Mouse (Mus musculus): ENCODE results near the gene B3galnt2.
"Not testable (repeated sequence)": the region's sequence is repeated elsewhere in the genome, so short reads cannot be mapped to it uniquely, and the experiment has no call there.

The B3galnt2 gene

GRCm38 (mm10) chr13:14011454-14011995 lies 57.3 kb downstream of the B3galnt2 start:
- no peak for DNase-seq

- DNase-seq = no peak
Measured at GRCm38 (mm10) chr13:14014001-14014400, 59.7 kb downstream of the B3galnt2 start.

DNA sequence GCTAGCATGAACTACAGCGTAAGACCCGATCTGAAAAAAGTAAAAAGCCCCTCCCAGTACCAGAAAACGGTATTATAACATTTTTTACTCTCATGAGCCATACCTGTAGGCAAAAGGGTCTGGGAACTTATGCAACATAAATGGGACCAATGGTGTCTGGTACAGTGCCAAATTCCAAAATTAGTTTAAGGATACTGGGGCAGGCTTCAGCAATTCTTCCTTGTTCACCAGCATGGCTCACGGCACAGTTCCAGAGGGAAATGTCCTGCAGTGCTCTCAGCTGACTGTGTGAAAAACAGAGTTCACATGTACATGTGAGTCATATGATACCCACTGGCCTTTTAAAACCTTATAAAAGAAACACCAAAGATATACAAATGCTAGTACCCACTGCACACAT lies 60.3 kb downstream of the B3galnt2 start:
- DNase-seq = no peak

DNA sequence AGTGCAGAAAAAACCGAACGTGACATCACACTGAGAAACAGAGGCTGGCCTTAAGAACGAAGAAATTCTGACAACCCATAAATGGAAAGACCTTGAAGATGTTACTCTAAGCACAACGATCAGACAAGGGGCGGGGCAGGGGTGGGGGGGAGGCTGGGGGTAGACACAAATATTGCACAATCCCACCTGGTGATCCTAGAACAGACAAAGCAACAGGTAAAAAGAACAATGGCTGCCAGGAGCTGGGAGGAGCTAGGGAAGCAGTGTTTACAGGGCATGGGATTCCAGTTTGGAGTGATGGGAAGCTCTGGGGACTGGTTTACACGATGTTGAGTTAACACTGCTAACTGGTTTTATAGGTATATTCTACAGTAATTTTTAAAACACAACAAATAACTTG lies 61.3 kb downstream of the B3galnt2 start:
- no peak for DNase-seq

DNA sequence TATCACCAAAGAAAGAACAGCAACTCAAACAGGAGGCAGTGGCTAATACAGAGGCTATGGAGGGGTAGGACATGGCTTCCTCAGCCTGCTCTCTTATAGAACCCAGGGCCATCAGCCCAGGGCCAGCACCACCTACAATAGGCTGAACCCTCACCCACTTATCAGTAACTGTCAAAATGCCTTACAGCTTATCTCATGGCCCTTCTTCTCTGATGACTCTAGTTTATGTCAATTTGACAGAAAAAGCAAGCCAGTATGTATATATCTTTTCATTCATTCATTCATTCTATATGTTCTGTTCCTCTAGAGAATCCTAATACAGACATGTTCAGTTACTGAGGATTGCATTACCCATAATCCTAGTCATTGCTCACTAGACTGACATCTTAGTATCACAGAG lies 64.0 kb downstream of the B3galnt2 start:
- DNase-seq = no peak

DNA sequence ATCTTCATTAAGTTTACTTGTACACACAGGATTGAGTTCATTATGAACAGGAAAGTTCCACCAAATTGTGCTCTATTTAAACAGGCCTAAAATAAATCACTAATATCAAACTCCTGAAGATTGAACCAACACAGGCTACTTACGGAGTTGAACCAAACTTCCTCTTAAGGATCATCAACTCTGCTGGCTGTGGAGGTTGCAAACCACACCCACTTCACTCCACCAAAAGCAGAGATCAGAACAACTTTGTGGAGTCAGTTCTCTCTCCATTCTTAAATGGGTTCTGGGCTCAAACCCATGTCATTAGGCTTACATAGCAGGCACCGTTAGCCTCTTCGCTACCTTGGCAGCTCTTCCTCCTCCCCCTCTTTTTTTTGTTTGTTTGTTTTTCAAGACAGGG lies 64.6 kb downstream of the B3galnt2 start:
- no peak for DNase-seq

GRCm38 (mm10) chr13:14021417-14021816 lies 67.1 kb downstream of the B3galnt2 start:
- not testable (repeated sequence) for DNase-seq

GRCm38 (mm10) chr13:14025554-14025953 lies 71.3 kb downstream of the B3galnt2 start:
- no peak for DNase-seq

- no peak for DNase-seq
Measured at GRCm38 (mm10) chr13:14026154-14026820, 72.0 kb downstream of the B3galnt2 start.

- no peak for DNase-seq
Measured at GRCm38 (mm10) chr13:14033309-14034072, 79.2 kb downstream of the B3galnt2 start.

- DNase-seq = no peak
Measured at GRCm38 (mm10) chr13:14034073-14034348, 79.7 kb downstream of the B3galnt2 start.

- not testable (repeated sequence) for DNase-seq
Measured at GRCm38 (mm10) chr13:14035352-14035751, 81.1 kb downstream of the B3galnt2 start.

DNA sequence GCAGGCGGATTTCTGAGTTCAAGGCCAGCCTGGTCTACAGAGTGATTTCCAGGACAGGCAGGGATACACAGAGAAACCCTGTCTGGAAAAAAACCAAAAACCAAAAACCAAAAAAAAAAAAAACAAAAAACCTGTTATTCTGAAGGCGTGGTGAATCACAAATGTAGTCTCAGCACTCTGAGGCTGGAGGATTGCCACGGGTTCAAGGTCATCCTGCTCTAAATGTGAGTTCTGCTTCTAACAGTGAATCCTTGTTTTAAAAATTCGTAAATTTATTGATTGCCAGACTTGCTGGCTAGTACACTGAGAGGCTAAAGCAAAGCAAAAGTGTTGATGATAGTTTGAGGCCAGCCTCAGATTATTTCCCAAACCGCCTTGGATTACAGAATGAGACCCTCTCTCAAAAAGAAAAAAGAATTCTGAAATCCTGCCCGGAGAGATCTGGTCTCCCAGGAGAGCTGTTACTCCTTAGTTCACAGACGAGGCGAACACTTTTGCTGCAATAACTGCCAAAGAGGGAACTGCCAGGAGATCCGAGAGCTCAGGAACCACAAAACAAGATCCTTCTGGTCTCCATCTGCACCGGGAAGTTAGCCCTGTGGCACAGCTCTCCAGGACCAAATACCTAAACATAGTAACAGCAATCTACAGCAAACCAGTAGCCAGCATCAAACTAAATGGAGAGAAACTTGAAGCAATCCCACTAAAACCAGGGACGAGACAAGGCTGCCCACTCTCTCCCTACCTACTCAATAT lies 81.8 kb downstream of the B3galnt2 start:
- no peak for DNase-seq

DNA sequence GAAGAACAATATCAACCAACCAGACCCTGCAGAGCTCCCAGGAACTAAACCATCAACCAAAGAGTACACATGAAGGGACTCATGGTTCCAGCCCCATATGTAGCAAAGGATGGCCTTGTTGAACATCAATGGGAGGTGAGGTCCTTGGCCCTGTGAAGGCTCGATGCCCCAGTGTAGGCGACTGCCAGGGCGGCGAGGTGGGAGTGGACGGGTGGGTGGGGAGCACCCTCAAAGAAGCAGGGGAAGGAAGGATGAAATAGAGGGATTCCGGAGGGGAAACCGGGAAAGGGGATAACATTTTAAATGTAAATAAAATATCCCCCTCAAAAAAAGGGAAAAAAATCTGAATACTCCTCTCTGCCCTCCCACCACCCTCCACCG lies 84.6 kb downstream of the B3galnt2 start:
- DNase-seq = no peak

DNA sequence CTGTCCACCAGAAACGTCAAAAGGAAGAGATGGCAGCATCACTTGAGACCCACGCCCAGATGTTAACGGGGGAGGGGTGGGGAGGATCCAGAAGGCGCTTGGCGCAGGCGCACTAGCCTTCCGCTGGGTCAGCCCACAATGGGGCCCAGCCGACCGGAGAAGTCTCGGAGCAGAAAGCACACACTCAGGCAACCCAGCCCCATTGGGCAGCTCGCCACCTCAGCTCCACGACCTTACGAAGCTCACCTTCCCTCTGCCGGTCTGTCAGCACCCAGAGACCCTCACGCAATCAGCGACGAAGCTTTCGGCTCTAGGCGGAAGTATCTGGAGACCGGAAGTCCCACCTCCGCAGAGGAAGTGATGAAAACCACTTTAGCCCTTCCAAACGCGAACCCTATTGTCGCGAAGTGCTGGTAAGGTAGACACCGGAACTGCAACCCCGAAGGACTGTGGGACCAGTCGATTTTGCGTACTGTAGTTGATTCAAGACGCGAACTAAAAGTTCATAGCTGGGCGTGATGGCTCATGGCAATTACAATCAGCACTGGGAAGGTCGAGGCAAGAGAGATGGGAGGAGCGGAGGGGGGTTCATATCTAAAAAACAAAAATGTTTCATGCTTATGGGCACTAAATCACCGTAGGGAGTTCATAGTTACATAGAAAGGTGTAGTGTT lies 85.2 kb downstream of the B3galnt2 start, which contains the start of gene Tbce:
Gene Tbce, minus strand, starts transcription at position 347 of the 674 bp plus-strand sequence.
- peak; percentile 94 for DNase-seq

GRCm38 (mm10) chr13:14040186-14040585 lies 85.9 kb downstream of the B3galnt2 start:
- DNase-seq = no peak

GRCm38 (mm10) chr13:14043851-14044250 lies 89.6 kb downstream of the B3galnt2 start:
- DNase-seq = no peak

DNA sequence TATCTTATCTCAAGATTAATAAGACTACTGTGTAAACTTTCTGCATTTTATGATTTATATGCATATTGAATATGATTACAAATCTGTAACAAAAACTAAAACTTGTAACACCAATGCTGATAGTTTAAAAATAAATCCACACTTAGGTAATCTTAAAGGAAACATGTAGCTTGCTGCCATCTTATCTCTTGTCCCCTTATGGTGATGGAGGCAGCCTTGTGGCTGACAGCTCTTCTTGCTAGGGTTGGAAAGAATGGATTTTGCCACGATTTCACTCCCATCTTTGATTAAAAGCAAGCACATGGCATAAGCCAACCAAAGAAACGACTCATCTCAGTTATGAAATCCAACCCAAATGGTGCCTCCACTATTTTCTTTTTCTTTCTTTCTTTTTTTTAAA lies 90.3 kb downstream of the B3galnt2 start:
- DNase-seq = no peak
